Mouse (Mus musculus): ENCODE data around the gene Prkag2.

GRCm38 (mm10) chr5:25067122-25067521, 33.3 kb downstream of the Prkag2 start:
- no peak for TF ChIP-seq POLR2A (IDR thresholded peaks at IDR 0.05; ENCODE audit: borderline replicate concordance, extremely low read depth, low read depth, low read length)
- no peak for TF ChIP-seq CTCF (IDR thresholded peaks at IDR 0.05; ENCODE audit: insufficient read depth, low read length)
